Mouse (Mus musculus) ovary, adult 18-20 months (tissue): ENCODE measurements around the gene Recql5.

Experiments used
- DNase-seq: peaks from one replicate; pipeline ENCODE4 v3.0.0; 2022; ENCODE audit warnings: low spot score, mixed read lengths

Gene Recql5

DNA sequence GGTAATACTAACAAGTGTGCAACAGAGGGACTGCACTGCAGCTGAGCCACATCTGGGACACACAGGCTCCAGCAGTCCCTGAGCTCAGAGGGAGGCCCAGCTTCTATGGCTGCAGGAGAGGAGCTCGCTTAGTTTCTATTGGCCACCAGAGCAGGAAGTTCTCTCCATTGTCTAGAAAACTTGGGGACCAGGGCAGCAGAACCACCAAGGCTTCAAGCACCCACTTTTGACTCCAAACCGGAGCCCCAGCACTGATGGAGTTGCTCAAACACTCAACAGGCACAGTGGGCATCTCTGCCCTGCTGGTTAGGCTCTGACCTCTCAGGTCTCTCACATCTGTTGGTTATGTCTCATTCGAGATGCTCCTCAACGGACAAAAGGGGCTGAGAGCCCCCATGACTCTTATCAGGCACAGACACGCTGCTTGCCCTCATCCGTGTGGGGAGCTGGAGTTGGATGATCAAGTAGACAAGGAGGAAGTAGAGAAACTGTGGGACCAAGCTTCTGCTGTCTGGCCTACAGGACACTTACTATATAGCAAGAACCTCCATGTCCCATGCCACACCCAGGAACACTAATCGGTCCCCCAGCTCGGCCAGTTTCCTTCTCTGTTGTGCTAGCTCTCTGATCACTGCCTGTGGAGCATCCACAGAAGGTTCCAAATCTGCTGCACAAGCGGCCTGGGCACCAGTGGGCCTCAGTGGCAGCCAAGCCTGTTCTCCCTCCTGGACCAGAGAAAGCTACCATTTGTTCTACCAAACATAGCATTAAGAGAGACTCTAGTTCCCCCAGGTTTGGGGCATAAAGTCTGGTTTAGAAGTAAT is 31.7 kb downstream of the Recql5 start:
- DNase-seq, result no peak

DNA sequence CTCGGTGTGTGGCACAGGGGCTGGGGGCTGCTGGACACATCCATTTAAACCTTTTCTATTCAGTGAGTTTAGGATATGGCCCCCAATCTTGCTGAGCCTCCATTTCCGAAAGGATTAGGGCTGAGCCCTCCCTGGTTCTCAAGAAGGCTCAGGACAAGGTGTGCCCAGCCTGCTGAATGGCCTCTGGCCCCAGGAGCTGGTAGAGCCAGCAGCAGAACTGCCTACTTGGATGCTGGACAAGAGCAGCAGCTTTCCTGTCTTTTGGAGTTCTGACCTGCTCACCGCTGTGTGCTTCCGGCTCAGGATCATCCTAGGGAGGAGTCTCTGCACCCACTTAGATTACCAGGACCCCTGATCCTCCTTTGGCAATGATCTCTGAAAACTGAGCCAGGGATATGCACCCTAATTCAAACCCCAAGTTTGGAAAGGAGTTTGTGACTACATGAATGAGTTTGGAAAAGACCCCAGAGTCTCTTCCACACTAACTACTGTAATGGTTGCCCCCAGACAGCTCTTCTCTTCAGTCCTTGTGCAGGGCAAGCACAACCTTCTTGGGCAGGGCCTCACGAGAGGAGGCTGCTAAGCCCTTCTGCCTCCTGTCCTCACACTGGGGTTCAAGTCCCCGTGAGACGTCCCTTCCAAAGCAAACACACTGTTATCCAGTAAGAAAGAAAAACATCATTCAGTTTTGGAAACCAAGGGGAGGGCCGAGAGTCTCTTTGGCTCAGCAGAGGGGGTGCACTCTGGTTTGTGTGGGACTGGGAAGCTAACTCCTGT is 32.5 kb downstream of the Recql5 start:
- no peak for DNase-seq

DNA sequence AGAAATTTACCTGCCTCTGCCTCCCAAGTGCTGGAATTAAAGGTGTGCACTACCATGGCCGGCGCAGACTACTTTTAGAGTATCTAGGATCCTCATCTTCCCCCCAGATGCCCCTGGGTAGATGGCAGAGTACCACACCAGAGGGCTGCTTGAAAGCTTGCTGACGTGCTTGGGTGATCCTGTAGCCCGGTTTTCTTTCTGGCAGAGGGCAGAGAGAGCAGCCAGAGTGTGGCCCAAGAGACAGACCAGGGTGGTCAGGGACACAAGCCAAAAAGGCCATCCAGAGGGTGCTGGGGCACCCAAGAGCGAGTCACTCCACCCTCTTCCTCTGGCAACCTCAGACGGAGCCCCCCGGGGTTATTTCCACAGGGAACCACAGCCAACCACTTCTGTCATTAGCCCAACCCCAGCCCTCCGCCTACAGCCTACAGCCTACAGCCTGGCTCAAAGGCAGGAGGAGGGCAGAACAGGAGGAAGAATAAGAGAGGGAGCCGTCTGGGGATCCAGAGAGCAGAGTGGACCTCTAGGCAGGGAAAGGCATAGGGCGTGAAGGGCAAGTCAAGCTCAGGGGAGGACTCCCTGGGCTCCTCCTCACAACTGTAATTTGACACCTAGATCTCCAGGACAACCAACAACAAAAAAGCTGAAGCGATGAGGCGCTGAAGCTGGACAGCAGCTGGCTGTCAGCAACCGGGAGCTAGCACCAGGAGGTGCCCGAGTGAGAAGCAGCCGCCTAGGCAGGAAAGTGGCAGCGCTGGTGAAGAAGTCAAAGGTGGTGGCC is 33.6 kb downstream of the Recql5 start, which contains the start of gene Smim5:
Smim5 (plus strand) TSS at position 481 of the 781 bp plus-strand sequence.
- DNase-seq, result peak; percentile 71

DNA sequence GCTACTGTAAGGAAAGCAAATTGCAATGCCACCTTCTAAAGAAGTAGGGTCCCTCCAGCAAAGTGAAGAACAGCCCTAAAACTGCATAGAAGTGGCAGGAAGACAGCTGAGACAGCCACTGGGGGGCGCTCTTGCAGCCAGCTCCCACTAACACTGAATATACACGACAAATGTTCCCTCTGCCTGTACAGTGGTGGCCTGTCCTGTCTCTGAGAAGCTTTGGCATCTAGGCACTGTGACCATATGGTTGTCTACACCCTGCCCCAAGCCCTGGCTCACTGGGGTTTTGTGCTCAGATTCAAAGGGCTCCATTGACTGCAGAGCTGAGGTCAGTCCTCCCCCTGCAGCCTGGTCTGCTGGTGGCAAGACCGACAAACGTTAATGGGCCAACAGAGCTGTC is 34.4 kb downstream of the Recql5 start:
- no peak for DNase-seq

DNA sequence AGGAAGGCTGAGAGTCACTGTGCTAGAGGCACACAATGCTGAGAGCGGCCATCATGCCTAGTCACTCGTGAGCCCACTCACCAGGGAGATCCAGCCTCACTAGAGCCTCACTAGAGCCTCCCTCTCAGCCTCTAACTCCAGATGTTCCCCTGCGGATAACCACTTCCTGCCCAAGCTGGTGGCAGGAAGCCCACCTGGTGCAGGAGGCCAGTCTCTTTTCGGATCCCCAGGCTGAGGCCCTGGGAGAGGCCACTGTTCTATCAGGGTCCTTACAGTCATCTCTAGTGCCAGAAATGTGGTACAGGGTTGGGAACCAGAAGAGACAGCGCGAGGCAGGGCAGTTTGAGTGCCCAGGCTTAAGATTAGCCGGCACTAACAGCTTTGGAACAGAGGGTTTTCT is 34.8 kb downstream of the Recql5 start:
- no peak for DNase-seq

DNA sequence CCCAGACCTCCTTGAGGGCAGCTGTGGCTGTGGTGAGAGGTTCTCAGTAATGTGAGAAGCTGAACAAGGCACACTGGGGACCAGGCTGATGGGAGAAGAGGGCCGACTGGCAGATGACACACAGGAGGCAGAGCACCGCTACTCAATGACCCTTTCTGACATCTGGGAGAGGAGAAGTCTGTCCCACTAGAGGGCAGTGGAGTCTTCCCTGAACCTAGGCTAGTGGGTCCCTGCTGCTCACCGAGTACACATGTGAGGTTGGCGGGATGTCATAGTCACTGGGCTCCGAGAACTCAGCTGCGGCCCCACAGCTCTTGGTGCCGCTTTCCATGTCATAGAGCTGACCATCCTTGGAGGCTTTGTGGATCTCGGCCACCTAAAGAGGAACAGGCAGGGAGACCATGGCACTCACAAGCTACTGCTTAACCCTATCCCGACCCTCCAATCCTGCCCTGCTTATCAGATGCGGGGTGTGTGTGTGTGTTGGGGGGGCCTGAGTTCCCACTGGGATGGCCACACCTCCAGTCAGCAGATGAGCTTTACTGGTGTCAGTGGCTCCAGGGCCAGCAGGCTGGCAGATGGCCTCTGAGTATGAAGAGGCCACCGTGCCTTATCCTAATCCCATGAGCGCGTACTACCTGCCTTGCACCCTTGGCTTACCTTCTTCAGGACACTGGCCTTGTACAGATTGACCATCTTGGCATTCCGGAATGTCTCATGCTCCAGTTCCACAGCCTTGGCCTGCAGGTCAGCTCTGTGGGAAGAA is 38.3 kb downstream of the Recql5 start:
- DNase-seq, result no peak

DNA sequence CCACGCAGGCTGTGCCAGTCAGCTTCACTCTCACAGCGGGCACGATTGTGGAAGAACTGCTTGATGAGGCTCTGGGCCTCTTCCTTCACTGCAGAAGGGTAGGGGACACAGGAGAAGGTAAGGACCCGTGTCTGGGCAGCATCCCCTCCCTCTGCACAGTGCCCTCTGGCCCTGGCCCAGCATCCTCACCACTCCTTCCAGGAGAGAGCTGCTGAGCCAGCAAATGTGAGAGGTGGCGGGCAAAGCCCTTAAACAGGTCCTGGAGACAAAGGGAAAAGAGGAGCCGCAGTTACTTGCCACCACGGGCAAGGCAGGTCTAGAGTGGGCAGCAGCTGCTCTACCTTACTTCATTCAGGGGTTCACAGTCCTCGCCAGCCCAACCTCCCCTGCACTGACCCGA is 40.2 kb downstream of the Recql5 start:
- DNase-seq, result no peak

DNA sequence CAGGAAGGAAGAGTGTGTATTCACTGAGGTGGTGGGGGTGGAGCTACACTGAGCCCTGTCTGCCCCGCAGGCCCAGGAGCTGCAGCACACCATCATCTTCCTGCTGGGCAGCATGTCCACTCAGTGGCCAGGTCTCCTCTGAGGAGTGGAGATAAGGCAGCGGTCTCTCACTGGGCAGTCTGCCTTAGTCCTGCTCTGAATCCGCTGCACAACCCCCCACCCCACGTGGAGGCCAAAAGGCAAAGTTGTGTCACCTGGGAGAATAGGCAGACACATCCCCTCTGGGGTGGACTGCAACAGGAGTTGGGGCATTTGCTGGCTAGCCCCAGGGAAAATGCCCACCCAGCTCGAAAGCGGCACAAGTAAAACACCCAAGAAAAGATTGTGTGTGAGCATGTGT is 41.1 kb downstream of the Recql5 start:
- DNase-seq, result no peak

DNA sequence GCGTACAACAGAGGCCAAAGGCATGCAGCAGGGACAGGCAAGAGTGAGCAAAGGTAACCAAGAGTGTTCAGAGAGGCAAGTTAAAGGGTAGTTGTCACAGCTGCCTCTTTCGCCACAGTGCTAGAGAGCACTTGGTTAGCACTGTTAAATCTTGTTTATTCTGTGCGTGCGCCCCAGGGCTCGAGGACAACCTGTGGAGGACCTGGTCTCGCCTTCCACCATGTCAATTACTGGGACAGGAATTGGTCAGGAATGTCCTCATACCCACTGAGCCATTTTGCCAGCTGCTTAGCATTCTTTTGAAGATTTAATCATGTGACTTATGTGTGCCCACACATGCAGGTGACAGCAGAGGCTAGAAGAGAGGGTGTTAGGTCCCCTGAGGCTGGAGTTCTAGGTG is 44.1 kb downstream of the Recql5 start:
- DNase-seq, result no peak

DNA sequence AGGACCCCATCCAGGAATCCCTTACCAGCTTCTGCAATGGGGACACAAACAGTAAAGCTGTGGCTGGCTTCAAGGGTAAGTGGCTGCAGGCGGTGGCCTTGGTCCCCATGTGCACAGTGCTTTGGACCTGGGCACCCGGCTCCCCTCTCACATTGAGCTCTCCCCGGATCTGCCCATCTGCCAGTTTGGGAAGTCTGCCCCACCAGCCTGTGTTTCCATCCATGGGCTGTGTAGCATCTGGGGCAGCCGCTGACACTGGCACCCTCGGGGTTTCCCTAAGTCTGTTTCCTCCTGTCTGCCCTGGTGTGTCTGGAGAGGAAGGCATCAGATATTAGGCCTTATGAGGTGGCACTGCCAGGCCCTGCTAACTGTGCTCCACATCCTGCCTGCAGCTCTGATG is 45.3 kb downstream of the Recql5 start:
- DNase-seq, result no peak

DNA sequence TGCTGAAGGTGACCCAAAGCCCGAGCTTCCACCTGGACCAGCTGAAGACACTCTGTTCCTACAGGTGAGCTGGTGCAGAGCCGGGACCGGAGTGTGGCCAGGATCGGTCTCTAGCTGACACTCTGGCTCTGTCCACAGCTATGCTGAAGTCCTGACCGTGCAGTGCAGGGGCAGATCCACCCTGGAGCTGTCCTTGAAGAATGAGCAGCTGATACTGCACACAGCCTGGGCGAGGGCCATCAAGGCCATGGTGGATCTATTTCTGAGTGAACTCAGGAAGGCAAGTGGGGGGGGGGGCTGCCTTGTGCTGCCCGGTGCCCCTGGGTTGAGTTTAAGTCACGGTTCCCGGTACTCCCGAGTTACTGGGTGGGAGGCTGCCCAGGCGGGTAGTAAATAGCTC is 46.8 kb downstream of the Recql5 start:
- peak; percentile 77 for DNase-seq

DNA sequence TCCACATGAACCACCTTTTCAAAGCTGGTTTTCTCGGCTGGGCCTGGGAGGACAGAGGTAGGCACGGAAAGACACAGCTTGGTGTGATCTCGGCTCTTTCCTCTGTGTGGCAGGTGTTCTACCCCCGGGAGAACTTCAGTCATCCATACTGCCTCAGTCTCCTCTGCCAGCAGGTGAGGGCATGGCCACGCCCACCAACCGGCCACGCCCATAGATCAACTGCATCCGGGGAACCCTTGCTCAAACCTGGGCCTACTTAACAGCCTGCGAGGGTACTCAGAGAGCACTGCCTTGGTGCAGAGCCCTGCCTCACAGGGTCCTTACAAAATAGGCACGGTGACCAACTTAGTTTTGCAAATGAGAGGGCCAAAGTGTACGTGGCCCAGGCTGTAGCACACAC is 48.0 kb downstream of the Recql5 start:
- DNase-seq, result no peak

DNA sequence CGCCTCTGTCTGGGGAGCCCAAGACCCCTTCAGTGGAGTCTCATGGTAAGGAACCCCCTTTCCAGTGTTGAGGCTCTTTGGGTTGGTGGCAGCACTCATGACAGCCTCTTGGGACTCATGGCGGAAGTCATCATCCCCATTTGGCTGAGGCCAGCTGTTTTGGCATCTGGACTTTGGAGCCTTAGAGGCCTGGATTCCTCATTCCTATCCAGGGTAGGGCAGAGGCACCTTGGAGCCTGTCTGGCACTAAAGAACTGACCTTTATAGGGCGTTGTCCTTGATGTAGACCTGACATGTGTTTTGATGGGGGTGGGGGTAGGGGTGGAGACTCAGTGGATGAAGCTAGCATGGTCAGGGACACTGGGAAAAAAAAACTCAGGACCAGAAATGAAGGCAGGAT is 48.9 kb downstream of the Recql5 start:
- no peak for DNase-seq

DNA sequence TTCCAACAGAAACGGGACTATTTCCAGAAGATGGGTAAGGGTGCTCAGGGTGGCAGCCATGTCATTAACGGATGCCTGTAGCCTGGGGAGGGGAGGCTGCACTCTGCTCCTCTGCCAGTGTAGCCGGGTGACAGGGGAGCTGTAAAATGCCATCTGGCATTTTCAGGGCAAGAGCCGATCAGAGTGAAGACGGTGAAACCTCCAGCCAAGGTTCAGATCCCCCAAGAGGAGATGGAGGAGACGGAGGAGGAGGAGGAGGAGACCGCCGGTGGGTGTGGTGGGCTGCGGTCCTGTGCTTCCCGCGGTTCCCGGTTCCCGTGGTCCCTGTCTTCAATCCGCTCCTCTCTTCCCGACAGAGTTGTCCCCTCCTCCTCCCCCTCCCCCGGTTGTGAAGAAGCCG is 50.0 kb downstream of the Recql5 start:
- no peak for DNase-seq

DNA sequence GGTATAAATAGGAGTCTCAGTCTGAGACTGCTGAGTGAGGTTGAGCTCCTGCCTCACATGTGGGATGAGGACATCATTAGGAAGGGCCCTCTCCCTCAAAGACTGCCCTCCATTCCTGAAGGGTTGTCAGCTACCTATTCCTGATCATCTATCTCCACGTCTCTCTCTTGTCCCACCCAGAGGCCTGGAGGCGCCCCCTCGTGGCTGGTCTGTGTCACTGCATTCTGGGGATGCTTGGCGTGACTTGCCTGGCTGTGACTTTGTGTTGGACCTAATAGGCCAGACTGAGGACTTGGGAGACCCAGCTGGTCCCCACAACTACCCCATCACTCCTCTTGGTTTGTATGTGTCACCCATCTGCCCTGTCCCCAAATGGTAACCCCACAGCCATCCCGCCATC is 52.3 kb downstream of the Recql5 start:
- no peak for DNase-seq

DNA sequence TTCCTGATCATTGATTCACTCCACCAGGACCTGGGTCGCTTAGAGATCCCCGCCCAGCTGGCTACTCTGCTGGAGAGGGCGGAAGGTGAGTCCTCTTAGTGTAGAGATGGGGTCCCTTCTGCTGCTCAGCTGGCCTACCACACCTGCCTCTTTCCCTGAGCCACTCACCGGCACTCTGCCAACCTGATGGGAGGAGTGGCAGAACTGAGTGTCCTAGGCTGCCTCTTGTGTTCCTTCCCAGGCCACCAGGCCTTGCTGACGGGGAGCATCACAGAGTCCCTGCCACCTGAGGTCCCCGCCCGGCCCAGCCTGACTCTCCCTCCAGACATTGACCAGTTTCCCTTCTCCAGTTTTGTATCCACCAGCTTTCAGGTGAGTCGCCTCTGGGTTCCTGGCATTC is 55.2 kb downstream of the Recql5 start:
- DNase-seq, result no peak

DNA sequence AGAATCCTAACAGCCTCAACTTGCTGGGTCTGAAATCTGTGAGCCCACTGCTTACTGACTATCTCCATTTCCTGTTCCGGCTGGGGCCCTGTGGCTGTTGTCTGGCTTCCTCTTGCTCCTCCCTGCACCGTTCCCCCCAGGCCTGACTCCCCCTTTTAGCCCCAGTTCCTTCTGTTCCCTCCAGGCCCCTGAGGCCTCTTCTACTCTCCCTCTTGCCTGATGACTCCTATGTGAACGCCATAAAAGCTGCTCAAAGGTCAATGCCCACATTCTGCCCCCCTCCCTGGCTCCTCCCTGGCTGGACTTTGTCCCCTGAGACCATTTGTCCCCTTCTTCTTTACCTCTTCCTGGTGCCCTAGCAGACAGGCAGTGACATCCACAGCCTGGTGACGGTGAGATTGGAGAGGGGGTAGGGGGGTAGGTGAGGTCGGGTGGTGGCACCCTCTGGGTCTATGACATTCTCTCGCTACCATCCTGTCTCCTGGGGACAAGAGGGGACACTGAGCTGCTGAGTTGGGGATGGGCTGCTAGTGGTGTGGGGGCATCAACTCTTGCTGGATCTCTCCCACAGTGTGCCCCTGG is 56.0 kb downstream of the Recql5 start:
- no peak for DNase-seq

DNA sequence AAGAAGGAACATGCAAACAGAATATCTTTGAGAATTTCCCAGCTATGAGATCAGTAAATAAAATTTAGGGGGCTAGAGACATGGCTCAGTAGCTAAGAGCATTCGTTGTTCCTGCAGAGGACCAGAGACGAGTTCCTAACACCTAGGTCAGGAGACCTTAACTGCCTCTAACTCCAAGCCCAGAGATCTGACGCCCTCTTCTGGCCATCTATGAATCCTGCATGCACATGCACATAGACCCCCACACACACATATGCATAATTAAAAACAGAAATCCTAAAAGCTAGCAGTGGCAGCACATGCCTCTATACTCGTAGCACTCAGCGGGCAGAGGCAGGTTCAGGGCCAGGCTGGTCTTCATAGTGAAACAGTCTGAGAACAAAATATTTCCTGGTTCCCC is 56.8 kb downstream of the Recql5 start:
- no peak for DNase-seq

DNA sequence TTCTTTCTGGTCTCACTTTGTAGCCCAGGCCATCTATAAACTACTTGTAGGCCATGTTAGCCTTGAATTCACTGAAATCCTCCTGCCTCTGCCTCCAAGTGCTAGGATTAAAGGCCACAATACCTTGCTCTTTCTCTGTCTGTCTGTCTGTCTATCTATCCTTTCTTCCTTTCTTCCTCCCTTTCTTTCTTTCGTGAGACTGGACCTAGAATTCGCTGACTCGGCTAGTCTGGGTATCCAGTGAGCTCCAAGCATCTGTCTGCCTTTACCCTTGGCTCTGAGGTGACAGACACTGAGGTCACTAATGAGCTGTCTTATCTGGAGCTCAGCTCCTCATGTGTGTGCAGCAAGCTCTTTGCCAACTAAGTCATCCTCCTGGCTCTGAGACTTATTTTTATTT is 57.3 kb downstream of the Recql5 start:
- DNase-seq, result no peak

DNA sequence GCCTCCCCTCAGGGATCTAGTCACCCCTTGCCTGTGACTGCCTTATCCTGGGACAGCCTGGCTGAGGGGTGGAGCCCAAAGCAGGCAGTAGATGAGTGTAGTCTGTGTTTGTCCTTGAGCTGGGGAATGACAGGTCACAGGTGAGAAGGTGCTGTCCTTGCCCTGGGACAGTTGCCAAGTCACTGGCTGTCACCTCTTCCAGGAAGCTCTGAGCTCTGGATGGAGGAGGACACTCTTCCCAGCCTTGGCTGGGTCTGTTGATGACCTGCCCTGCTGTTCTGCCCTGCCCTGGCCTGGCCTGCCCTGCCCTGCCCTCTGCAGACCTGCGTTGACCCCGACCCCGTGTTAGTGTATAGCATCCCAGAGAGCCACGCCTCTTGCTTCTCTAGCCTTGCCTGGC is 60.8 kb downstream of the Recql5 start:
- no peak for DNase-seq

DNA sequence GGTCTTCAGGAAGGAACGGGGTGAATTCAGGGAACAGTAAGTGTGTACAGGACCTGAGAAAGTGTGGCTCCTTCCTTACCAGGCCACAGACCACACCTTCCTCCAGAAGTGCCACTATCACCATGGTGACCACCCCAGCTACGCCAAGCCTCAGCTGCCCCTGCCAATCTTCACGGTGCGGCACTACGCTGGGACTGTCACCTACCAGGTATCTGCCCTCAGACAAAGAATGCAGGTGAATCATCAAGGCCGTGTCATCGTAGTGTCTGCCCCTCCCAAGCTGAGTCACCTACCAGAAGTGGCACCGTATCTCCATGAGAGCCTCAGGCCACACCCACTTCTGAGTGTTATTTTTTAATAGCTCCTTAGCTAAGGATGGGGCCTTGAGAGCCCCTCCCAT is 63.9 kb downstream of the Recql5 start:
- DNase-seq, result no peak

DNA sequence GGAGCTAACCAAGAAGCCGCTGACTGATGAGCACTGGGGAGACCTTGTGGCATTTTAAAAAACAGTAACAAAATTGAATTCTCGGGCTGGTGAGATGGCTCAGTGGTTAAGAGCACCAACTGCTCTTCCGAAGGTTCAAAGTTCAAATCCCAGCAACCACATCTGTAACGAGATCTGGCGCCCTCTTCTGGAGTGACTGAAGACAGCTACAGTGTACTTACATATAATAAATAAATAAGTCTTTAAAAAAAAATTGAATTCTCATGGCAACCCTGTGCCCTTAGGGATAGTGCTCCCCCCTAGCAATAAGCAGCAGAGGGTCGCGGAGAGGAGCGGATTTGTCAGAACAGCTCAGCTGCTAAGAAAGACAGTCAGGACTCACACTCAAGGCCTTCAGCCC is 69.4 kb downstream of the Recql5 start:
- no peak for DNase-seq
